Mouse (Mus musculus): Measurements from ENCODE around the gene Tas2r110. TPM values are rescaled to one million over a fixed set of nuclear protein-coding genes. Genes with fewer than 3 reads are reported as not detected.

Gene Tas2r110
- not detected in 2 replicates for polyA plus RNA-seq (2012; rRNA removed)

DNA sequence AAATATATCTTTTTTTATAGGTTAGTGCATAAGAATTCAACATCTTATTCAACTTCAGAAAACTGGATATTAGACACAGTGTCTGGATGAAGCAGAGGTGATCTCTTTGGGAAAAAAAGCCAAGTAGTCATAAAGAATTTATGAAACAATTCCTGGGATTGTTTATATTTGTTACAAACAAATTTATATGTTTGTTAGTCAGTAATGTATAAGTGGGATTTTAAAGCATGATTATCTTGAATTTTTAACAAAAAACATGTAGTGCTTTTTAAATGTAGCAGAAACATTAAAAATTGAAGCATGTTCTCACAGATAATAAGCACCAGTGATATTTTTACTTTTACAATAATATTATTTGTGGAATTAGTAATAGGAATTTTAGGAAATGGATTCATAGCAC lies at the start of gene Tas2r110:
Gene Tas2r110, plus strand, starts transcription at position 301 of the 400 bp plus-strand sequence.
- Histone ChIP-seq H3K4me3 (ENCODE audit: insufficient read depth, low read depth, low read length) (no peak within 1 kb of the TSS), H3K36me3 (ENCODE audit: control insufficient read depth, insufficient read depth, low read length) (no peaks in the 10 kb centered on the region), H3K27ac (ENCODE audit: insufficient read depth, low read depth, low read length) (no peak within 1 kb of the TSS), H3K4me1 (ENCODE audit: control insufficient read depth, insufficient read depth, low read length) (no peaks in the 10 kb centered on the region), H3K27me3 (replicated peaks; ENCODE audit: control insufficient read depth, insufficient read depth, low read length) (no peaks in the 10 kb centered on the region)
- DNase-seq, result no peak
- TF ChIP-seq CTCF (conservative IDR thresholded peaks at IDR 0.05; ENCODE audit: insufficient read depth, insufficient read length, low read depth, low read length), result no peak
- TF ChIP-seq POLR2A (IDR thresholded peaks at IDR 0.05; ENCODE audit: low read depth, low read length), result no peak

DNA sequence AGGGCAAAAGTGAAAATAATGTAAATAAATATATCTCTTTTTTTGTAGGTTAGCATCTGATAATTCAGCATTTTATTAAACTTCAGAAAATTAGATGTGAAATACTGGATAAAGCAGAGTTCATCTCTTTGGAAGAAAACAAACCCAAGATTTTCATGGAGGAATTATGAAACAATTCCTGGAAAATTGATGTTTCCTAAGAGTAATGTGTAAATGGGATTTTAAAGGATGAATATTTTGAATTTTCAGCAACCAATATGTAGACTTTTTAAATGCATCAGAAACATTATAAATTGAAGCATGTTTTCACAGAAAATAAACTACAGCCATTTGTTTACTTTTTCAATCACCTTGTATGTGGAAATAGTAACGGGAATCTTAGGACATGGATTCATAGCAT lies 21.0 kb upstream of the Tas2r110 start, which contains the start of gene Tas2r123:
Gene Tas2r123, plus strand, starts transcription at position 301 of the 400 bp plus-strand sequence.
- TF ChIP-seq POLR2A (IDR thresholded peaks at IDR 0.05; ENCODE audit: low read depth, low read length) (no peak), CTCF (conservative IDR thresholded peaks at IDR 0.05; ENCODE audit: insufficient read depth, insufficient read length, low read depth, low read length) (no peak)
- Histone ChIP-seq H3K4me1 (ENCODE audit: control insufficient read depth, insufficient read depth, low read length) (no peaks in the 10 kb centered on the region), H3K27ac (ENCODE audit: insufficient read depth, low read depth, low read length) (no peak within 1 kb of the TSS), H3K27me3 (replicated peaks; ENCODE audit: control insufficient read depth, insufficient read depth, low read length) (no peaks in the 10 kb centered on the region), H3K4me3 (ENCODE audit: insufficient read depth, low read depth, low read length) (no peak within 1 kb of the TSS), H3K36me3 (ENCODE audit: control insufficient read depth, insufficient read depth, low read length) (no peaks in the 10 kb centered on the region)
- WGBS, result 79% methylated on average over 1 of the region's 1 CpGs
- no peak for DNase-seq

DNA sequence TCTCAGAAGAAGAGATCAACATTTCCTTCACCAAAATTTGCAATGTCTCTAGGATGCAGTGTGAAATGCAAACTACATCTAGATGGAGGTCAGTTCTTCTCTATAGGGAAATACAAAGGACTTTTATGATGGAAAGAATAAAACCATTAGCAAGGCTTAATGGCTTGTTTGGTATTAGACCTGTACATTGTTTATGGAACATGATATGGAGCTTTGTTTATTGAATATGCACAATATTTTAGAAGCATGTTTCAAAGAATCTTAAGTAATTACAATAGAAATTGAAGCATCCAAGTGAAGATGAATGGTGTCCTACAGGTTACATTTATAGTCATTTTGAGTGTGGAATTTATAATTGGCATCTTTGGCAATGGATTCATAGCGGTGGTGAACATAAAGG lies 12.7 kb upstream of the Tas2r110 start, which contains the start of gene Tas2r116:
Gene Tas2r116, plus strand, starts transcription at position 301 of the 400 bp plus-strand sequence.
- TF ChIP-seq POLR2A (IDR thresholded peaks at IDR 0.05; ENCODE audit: low read depth, low read length) (no peak), CTCF (conservative IDR thresholded peaks at IDR 0.05; ENCODE audit: insufficient read depth, insufficient read length, low read depth, low read length) (no peak)
- Histone ChIP-seq H3K36me3 (ENCODE audit: control insufficient read depth, insufficient read depth, low read length) (no peaks in the 10 kb centered on the region), H3K27ac (ENCODE audit: insufficient read depth, low read depth, low read length) (no peak within 1 kb of the TSS), H3K4me3 (ENCODE audit: insufficient read depth, low read depth, low read length) (no peak within 1 kb of the TSS), H3K27me3 (replicated peaks; ENCODE audit: control insufficient read depth, insufficient read depth, low read length) (no peaks in the 10 kb centered on the region), H3K4me1 (ENCODE audit: control insufficient read depth, insufficient read depth, low read length) (no peaks in the 10 kb centered on the region)
- DNase-seq, result no peak
- WGBS, result 57% methylated on average over 1 of the region's 1 CpGs

DNA sequence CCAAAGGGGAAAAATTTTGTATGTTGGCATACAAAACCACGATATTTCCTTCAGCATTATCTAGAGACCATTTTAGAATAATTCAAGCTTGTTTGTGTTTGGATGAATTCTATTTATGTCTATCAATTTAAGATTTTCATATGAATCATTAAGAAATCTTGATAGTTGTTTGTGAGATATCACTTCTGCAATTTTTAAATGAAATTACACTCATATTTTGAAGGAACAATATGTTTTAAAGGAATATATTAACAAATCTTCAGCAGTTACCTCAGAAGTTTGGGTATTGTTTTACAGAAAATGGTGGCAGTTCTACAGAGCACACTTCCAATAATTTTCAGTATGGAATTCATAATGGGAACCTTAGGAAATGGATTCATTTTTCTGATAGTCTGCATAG lies 24.9 kb downstream of the Tas2r110 start, which contains the start of gene Tas2r113:
Gene Tas2r113, plus strand, starts transcription at position 301 of the 400 bp plus-strand sequence.
- no peak for TF ChIP-seq POLR2A (IDR thresholded peaks at IDR 0.05; ENCODE audit: low read depth, low read length)
- TF ChIP-seq CTCF (conservative IDR thresholded peaks at IDR 0.05; ENCODE audit: insufficient read depth, insufficient read length, low read depth, low read length), result no peak
- Histone ChIP-seq H3K36me3 (ENCODE audit: control insufficient read depth, insufficient read depth, low read length) (no peaks in the 10 kb centered on the region), H3K27me3 (replicated peaks; ENCODE audit: control insufficient read depth, insufficient read depth, low read length) (no peaks in the 10 kb centered on the region), H3K27ac (ENCODE audit: insufficient read depth, low read depth, low read length) (no peak within 1 kb of the TSS), H3K4me3 (ENCODE audit: insufficient read depth, low read depth, low read length) (no peak within 1 kb of the TSS), H3K4me1 (ENCODE audit: control insufficient read depth, insufficient read depth, low read length) (no peaks in the 10 kb centered on the region)
- WGBS, result 70% methylated on average over 1 of the region's 1 CpGs
- no peak for DNase-seq

DNA sequence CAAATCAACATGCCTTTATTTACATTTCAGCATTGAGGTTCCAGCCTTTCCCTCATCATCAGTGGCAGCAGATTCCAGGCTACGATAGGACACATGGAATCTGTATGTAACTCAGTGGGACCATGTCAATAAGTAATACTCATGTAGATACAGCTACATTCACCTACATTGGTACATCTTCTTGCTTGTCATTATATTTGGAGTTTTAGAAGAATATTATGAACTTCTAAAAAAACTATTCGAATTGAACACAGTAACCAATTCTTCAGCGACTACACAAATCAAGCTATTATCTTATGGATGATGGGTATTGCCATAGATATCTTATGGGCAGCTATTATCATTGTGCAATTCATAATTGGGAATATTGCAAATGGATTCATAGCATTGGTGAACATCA lies 41.5 kb downstream of the Tas2r110 start, which contains the start of gene Tas2r125:
Gene Tas2r125, plus strand, starts transcription at position 301 of the 400 bp plus-strand sequence.
- 80% methylated on average over 3 of the region's 3 CpGs for WGBS
- no peaks in the 10 kb centered on the region for H3K4me1 ChIP-seq (ENCODE audit: control insufficient read depth, insufficient read depth, low read length)
- H3K36me3 ChIP-seq (ENCODE audit: control insufficient read depth, insufficient read depth, low read length), result no peaks in the 10 kb centered on the region
- no peak within 1 kb of the TSS for H3K27ac ChIP-seq (ENCODE audit: insufficient read depth, low read depth, low read length)
- no peak within 1 kb of the TSS for H3K4me3 ChIP-seq (ENCODE audit: insufficient read depth, low read depth, low read length)
- H3K27me3 ChIP-seq (replicated peaks; ENCODE audit: control insufficient read depth, insufficient read depth, low read length), result no peaks in the 10 kb centered on the region
- TF ChIP-seq POLR2A (IDR thresholded peaks at IDR 0.05; ENCODE audit: low read depth, low read length) (no peak), CTCF (conservative IDR thresholded peaks at IDR 0.05; ENCODE audit: insufficient read depth, insufficient read length, low read depth, low read length) (no peak)
- DNase-seq, result no peak

Other genes starting within 250 kb of the Tas2r110 start
- not detected in 2 replicates for gene A630073D07Rik, start 216.5 kb upstream of the Tas2r110 start, polyA plus RNA-seq (2012; rRNA removed)
- gene Tas2r120, start 211.1 kb upstream of the Tas2r110 start, polyA plus RNA-seq (2012; rRNA removed), result not detected in 2 replicates
- gene Tas2r121, start 167.0 kb upstream of the Tas2r110 start, polyA plus RNA-seq (2012; rRNA removed), result not detected in 2 replicates
- gene Tas2r122, start 156.1 kb upstream of the Tas2r110 start, polyA plus RNA-seq (2012; rRNA removed), result not detected in 2 replicates
- not detected in 2 replicates for gene Tas2r115, start 130.0 kb upstream of the Tas2r110 start, polyA plus RNA-seq (2012; rRNA removed)
- not detected in 2 replicates for gene Tas2r124, start 113.3 kb upstream of the Tas2r110 start, polyA plus RNA-seq (2012; rRNA removed)
- gene Tas2r102, start 105.9 kb upstream of the Tas2r110 start, polyA plus RNA-seq (2012; rRNA removed), result not detected in 2 replicates
- not detected in 2 replicates for gene Tas2r136, start 89.8 kb upstream of the Tas2r110 start, polyA plus RNA-seq (2012; rRNA removed)
- gene Tas2r117, start 65.2 kb upstream of the Tas2r110 start, polyA plus RNA-seq (2012; rRNA removed), result not detected in 2 replicates
- gene Tas2r123, start 20.9 kb upstream of the Tas2r110 start, polyA plus RNA-seq (2012; rRNA removed), result not detected in 2 replicates
- gene Tas2r116, start 12.6 kb upstream of the Tas2r110 start, polyA plus RNA-seq (2012; rRNA removed), result not detected in 2 replicates
- not detected in 2 replicates for gene Tas2r113, start 25.0 kb downstream of the Tas2r110 start, polyA plus RNA-seq (2012; rRNA removed)
- gene Tas2r125, start 41.6 kb downstream of the Tas2r110 start, polyA plus RNA-seq (2012; rRNA removed), result not detected in 2 replicates
- not detected in 2 replicates for gene Tas2r129, start 83.1 kb downstream of the Tas2r110 start, polyA plus RNA-seq (2012; rRNA removed)
- not detected in 2 replicates for gene Tas2r131, start 89.9 kb downstream of the Tas2r110 start, polyA plus RNA-seq (2012; rRNA removed)
- not detected in 2 replicates for gene Tas2r109, start 113.0 kb downstream of the Tas2r110 start, polyA plus RNA-seq (2012; rRNA removed)
- not detected in 2 replicates for gene Tas2r103, start 169.1 kb downstream of the Tas2r110 start, polyA plus RNA-seq (2012; rRNA removed)
- gene Tas2r140, start 187.8 kb downstream of the Tas2r110 start, polyA plus RNA-seq (2012; rRNA removed), result not detected in 2 replicates
- 60.8 and 115 TPM in 2 replicates for gene Smim10l1, start 236.9 kb downstream of the Tas2r110 start, polyA plus RNA-seq (2012; rRNA removed)

All from kidney, adult 2 months (tissue).